Mouse (Mus musculus) T-cell, adult 2 months (primary cell): ENCODE results near the gene Rgp1.

Experiments used
- DNase-seq: peaks from one replicate; pipeline ENCODE4 v3.0.0; 2022; ENCODE audit warnings: low spot score

The Rgp1 gene

DNA sequence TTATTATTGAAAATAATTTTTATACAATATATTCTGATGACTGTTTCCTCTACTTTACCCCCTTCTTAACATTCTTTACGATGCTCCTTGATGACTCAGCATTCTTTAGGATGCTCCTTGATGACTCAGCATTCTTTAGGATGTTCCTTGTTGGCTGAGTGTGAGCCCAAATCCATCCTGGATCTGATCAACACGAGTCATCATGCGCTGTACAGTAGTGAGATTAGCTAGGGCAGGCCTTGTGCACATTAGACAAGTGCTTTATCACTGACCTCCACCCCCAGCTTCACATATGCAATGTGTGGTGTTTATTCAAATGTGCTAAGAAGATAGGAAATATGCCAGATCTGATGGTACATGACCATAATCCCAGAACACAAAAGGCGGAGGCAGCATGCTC lies 19.7 kb downstream of the Rgp1 start:
- no peak for DNase-seq

DNA sequence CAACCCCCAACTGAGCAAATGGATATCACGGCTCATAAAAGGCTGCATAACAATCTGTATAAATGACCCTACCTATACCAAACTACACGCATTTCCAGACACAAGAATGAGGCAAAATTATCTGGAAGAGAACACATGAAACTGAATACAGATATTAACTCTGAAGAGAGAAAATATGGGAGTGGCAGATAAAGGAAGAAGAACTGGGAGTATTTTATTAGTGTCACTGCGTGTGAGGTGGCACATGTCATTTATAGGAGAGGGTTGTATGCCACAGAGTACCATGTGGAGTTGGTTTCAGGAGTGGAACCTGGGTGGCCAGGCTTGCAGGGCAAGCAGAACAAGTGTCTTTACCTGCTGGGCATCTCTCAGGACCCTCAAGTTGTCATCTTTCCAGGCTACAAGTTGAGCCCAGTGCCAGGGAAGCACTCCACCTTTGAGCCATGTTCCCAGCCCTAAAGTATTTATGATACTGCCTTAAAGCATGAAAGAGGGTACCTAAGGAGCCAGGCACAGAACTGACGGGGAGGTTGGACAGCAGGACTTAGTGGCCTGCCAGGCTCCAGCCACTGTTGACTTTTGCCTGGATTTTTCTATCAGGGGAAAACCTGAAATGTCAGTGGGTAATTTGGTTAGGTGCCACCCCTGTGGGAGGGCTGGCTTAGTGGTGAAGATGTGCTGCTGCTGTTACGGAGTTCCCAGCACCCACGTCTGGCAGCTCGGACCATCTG lies 20.3 kb downstream of the Rgp1 start:
- DNase-seq = no peak

DNA sequence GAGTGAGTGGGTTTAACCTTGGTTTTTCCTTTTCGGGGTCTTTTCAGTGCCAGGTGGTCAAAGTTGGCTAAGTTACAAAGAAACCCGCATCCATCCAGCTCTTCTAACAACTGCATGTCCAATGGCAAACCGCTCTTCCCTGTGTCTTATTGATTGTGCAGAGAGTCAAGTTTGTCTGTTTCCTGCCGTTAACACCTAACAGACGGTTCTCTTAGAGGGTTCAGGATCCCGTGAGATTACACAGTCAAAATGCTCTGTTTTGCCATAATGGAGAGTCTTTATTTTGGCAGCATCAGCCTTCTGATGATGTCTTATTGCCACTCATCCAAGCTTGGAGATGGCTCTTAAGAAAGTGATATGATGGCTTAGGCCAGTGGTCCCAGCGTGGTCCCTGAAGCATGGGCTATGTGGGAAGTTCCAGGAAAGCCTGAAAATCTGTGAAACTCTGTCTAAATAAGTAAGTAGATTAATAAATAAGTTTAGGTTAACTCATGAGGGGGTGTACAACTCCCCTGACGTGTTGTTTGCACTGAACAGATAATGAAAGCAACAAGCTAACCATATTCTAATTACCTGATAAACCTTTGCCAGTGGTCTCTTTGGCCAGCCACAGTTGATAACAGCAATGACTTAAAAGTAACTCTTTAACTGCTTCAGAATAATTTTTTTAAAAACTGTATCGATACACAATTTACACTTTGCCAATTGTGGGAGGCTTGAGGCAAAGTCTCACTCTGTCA lies 21.9 kb downstream of the Rgp1 start:
- no peak for DNase-seq

DNA sequence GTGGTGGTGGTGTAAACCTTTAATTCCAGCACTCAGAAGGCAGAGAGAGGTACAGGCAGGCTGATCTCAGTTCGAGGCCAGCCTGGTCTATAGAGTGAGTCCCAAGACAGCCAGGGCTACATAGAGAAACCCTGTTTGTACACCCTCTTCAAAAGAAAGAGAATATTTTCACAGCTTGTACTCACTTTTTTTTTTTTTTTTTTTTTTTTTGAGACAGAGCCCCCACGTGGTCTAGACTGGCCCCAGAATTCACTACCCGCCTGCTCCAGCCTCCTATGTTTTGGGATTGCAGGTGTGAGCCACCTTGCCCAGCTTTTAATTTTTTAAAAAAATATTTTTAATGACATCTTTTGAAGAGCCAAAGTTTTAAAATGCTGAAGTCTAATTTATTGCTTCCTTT lies 25.6 kb downstream of the Rgp1 start:
- DNase-seq = no peak

DNA sequence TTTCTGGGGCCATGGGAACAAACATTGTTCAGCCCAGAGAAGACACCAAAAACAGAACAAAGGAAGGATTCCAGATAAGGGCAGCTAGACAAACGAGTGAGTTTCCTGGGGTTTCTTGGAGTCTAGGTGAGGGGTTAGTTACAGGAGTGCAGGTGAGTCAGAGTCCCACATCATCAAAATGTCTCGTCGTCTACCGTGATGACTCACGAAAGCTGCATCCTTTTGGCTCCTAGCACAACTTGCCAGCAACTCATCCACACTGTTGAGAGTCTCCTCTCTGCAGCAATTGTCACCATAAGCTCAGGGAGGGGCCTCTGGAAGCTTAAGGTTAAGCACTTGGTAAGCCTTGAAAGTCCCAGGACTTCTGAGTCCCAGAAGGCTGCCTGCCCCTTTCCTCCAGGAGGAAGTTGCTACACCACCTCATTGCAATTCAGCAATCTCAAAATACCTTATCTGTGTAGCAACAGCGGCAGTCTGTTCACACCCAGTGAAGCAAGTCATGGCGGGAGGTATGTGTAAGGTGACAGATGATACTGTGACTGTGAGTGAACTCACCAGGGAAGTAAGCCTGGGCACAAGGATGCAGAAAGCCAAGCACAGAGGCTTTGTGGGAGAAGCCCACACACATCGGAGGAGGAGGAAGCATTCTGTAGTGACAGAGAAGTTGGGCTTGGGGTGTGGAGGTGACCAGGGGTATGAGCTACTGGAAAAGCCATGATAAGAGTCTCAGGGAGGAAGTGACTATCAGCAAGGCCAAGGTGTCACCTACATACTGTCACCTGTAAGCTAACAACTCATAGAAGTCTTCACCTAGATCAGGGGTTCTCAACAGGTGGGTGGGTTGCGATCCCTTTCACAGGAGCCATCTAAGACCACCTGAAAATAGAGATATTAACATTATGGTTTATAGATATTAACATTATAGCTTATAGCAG lies 26.5 kb downstream of the Rgp1 start:
- no peak for DNase-seq

DNA sequence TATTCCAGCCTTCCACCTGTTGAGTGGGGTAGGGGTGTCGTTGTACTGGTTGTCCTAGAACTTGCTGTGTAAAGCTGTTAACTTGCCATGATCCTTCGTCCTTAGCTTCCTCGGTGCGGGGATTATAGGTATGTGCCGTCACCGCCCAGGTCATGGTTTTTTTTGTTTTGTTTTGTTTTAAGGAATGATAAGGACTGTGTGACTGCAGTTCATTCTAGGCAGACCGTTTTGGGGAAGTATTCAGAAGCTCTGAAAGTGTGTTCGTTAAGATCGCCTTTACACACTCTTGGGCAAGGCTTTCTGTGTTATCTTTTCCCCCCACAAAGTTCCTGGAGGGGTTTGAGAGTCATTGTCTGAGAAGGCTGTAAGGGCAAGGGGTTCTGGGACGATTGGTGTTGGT lies 34.0 kb downstream of the Rgp1 start:
- no peak for DNase-seq

DNA sequence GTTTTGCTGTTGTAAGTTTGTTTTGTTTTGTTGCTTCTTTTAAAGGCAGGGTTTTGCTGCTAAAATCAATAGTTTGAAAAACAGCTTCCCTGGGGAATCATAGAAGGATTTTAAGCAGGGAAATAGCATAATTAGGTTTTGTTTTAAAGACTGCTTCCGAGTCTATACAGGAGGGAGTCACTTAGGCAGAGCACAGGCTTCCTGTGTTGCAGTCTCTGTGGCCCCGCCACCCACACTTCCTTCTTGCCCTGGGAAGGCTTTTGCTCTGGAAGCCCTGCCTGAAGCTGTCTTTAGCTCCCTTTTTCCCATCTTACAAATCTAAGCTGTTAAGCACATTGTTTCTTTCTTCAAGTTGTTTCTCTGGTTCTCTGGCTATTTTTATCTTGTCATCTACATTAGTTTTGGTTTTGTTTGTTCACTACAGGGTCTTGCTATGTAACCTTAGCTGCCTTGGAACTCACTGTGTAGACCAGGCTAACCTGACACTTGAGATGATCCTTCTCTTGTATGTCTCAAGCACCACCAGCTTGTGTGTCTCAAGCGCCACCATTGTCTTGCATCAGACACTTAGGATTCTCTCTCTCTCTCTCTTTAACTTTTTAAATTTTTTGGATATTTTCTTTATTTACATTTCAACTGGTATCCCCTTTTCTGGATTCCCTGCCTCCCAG lies 34.7 kb downstream of the Rgp1 start:
- DNase-seq = no peak

DNA sequence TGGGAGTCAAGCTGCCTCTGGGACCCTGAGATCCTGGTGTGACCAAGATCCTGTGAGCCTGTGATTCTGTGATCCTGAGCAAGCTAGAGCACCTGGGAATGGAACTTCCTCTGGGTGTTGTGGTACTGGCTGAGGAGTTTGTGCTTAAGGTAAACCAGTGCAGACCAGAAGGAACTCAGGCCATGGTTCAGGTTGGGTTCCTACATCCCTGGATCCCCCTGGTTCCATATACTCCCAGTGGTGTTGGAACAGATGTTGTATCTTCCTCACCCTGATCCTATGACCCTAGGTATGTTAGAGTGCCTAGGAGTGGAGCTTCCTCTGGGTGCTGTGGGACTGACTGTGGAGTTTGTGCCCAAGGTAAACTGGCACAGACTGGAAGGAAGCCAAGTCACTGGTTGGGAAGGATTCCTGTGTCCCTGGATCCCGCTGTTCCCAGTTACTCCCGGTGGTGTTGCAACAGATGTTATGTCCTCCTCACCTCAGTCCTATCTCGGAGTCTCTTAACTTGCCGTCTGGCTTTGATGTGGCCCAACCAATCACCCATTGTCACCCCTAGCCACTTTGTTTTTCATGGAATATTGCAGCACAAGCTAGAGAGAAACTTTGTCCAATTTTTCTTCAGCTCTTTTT lies 41.7 kb downstream of the Rgp1 start:
- DNase-seq = no peak

DNA sequence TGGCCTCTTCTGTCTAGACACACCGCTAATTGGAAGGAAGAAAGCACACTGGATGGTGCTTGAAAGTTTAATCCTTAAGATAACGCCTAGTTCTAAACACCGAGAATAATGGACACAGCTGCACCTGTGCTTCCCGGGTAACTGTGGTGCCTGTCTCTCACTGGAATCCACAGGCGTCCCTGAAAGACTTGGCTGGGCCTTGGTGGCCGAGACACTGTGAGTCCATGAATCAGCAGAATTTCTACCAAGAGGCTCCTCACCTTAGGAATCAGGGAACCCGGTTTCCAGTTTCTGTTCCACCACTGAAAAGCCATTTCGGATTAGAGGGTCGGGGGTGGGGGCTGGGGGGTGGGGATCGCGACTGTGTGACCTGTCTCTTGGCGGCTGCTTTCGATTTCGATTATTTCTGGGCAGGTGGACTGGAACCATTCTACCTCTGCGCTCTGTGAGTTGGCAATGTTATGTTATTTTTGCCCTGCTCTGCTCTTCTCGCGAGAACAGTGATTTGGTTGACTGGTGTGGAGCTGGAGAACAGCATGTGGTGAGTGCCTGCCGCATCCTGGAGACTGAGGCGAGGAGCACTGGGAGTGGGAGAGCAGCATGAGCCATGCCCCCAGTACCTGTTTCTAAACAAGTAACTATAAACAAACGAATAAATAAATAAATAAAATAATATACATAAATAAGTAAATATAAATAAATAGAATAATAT lies 50.7 kb downstream of the Rgp1 start:
- no peak for DNase-seq

DNA sequence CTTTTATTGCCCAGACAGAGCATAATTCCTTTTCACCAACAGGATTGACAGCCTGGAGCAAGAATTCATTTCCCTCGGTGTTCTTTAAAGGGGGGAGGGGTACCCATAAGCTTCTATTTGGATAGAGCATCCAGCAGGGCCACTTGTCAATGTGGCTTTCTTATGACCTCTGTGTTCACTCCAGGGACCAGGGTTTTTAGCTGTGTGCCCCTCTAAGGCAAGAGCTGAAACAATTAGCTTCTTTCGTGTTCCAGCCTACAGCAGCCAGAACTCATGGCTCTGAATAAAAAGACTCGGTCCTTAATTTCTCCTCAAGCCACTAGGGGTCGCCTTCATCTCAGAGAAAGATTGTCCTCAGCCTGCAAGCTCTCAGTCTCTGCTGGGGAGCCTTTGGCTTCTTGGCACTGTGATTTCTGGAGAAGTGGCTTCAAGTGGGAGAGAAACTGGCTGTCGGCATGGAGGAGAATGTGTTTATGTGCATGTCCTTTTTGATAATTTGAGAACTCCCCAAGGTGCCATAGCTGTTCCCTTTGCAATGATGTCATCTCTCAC lies 51.6 kb downstream of the Rgp1 start:
- DNase-seq = peak; percentile 66

DNA sequence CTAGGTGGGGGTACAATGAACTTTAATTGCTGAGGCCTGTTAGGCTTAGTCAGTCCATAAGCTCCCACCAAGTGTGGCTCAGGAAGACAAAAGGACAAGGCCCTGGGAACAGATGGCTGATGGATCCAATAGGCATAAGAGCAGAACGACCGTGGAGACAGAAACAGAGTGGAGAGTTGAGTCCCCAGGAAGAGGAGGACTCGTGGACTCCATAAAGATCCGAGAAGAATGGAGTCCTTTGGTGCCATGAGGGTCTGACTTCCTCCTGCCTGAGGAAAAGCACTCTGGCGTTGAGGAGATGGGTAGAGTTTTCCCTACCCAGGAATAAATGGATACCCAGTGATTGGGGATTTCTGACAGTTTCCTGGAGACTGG lies 52.1 kb downstream of the Rgp1 start:
- no peak for DNase-seq

DNA sequence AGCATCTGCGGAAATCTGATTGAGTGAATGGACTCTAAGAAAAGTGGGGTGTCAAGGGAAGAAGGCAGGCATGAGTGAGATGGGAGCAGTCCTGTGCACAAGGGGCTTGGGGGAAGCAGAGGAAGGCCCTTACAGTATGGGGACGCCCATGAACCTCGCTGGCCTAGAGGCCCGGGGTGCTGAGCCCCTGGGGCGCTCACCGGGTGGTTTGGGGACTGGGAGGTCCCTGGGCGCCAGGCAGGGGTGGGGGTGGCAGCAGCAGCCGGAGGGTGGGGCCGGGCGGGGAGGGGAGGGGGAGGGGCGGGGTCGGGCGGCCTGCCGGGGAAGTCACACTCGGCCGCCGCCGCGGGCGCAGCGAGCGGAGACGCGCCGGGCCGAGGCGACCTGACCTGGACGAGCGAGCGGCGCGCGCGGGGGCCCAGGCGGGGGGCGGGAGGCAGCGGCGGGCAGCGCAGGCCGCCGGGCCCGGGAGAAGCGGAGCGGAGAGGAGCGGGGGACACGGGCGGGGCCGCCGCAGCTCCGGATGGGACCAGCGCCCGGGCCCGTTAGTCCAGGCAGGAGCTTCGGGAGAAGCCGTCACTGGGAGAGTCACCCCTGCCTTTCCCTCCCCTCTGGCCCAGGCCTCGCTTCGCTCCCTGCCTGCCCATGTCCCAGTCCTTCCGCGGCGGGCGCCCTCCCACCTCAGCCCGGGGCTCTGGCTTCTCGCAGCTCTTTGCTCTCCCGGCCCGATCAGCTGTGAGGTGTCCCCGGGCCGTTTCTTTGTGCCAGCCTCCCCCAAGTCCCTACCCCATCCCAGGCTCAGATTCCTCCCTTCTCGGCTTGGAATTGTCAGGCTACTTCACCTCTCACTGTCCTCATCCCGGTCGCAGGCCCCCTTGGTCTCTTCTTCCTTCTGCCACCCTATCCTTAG lies 52.8 kb downstream of the Rgp1 start, which contains the start of gene Npr2:
Npr2 (plus strand) TSS at position 890 of the 910 bp plus-strand sequence.
- no peak for DNase-seq

DNA sequence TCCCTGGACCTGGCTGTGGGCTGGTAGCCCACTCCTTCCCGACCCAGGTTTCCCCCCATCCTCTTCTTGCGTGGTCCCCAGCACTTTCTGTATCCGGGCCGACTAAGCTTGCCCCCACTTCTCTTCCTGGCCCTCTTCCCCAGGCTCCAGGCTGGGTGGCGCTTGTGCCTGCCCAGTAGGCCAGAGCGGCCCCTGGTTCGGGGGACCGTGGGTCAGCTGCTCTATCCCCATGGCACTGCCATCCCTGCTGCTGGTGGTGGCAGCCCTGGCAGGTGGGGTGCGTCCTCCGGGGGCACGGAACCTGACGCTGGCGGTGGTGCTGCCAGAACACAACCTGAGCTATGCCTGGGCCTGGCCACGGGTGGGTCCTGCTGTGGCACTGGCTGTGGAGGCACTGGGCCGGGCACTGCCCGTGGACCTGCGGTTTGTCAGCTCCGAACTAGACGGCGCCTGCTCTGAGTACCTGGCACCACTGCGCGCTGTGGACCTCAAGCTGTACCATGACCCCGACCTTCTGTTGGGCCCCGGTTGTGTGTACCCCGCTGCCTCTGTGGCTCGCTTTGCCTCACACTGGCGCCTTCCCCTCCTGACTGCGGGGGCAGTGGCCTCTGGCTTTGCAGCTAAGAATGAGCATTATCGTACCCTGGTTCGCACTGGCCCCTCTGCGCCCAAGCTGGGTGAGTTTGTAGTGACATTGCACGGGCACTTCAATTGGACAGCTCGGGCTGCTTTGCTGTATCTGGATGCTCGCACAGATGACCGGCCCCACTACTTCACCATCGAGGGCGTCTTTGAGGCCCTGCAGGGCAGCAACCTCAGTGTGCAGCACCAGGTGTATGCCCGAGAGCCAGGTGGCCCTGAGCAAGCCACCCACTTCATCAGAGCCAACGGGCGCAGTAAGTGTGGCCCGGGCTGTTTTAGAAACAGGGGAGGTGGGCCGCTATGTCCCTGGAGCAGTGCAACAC lies 53.7 kb downstream of the Rgp1 start:
- DNase-seq = no peak

DNA sequence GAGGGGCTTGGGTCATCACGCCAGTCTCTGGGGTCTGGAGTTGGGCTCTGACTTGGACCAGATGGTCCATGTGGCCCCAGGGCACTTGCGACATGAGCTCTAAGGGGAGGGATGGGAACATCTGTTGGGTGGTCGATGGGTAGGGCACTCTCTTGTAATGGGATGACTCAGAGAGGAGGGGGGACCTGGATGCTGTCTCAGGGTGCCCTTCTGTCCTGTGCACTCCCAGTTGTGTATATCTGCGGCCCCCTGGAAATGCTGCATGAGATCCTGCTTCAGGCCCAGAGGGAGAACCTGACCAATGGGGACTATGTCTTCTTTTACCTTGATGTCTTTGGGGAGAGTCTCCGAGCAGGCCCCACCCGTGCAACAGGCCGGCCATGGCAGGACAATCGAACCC lies 54.8 kb downstream of the Rgp1 start:
- no peak for DNase-seq

DNA sequence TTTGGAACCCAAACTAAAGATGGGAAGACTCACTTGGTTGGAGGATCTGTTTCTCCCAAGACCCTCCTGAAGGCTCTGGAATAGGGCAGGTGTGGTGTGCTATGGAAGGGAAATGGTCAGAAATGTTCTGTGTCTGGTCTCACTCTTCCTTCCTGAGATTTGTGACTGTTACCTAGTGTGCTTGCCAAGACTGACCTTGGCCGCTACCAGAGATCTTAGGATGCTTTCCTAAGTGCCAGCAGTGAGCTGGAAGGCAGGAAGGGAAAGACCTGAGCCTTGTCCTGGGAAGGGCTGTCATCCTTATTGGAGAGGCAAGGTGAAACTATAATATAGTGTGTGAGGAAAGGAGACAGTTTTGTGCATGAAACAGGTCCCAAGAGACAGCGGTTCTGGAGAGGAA lies 55.2 kb downstream of the Rgp1 start:
- DNase-seq = no peak

DNA sequence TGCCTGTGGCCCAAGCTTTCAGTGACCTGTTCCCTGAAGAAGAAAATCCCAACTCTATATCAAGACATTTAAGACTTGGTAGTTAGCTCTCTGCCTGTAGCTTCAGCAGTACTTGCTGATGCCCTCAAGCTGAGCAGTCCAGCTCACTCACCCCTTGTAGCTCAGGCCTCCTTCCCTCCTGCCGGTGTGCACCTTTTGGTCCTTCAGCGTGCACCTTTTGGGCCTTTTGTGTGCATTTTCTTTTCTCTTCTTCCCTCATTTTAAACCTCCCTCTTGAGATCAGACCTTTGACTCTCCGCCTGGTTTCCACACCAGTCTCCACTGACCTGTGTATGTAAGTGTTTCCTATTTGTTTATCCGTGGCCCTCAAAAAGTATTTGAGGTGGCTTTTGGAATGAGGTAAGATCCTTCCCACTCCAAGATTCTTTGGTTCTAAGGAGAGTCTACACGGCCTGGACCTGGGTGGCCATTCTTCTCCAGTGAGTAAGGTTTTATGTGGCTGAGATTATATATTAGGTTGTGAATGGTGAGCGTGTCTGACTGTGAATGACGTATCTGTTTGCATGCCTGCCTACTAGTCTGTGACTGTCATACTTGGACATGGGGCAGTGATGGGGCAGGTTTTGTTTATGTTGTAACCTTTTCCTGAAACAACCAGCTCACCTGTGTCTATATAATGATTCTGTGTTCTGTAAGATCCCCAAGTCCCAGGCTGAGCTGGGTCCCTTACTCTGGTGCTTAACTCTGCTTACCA lies 56.3 kb downstream of the Rgp1 start:
- no peak for DNase-seq

DNA sequence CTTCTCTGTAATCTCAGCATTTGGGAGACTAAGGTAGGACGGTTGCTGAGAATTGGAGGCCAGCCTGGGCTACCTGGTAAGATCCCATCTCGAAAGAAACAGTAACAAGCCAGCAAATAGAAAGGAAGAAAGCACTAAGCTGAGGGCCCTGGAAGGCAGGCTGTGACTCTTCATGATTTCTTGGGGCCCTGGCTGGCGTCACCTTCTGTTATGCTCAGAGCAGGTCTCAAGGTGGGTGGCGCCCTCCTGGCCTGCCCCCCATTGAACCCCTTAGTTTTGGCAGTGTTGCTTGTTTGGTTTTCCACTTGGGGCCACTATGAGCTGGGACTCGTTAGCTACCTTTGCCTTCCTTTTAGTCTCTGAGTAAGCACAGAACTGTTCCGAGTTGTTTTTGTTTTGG lies 58.2 kb downstream of the Rgp1 start:
- no peak for DNase-seq
